Mouse (Mus musculus) heart, postnatal 36 days (tissue): ENCODE measurements around the gene Usp34. TPM values are rescaled to one million over a fixed set of nuclear protein-coding genes. Genes with fewer than 3 reads are reported as not detected.
"Not testable (repeated sequence)": the region's sequence is repeated elsewhere in the genome, so short reads cannot be mapped to it uniquely, and the experiment has no call there.

Source experiments
- DNase-seq, 2 experiments: peaks; one replicate each; pipeline ENCODE4 v3.0.0; 2021 to 2022
- intact Hi-C: fragments of 180-260 bp; cut with DNase I; formaldehyde crosslinking; loops from one replicate; pipeline ENCODE4 v1.15.1; 2025
- total RNA-seq, 2 experiments: library from RNA; stranded (reverse); gene quantifications; 2 replicates each; pipeline ENCODE4 v1.2.3; 2021

The Usp34 gene
- total RNA-seq, 2 experiments from 2014 or later = 37.1 to 40.4 TPM

DNA sequence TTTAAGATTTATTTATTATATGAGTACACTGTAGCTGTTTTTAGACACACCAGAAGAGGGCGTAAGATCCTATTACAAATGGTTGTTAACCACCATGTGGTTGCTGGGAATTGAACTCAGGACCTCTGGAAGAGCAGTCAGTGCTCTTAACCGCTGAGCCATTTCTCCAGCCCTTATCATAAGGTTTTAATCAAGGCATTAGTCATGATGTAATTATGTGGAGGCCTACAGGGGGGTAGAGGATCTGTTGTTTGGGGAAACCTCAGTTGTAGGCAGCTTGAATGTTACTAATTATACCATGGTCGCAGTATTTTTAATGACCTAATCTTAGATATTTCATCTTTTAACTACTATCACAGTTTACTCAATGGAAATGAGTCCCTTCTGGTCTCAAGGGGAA lies 25.4 kb downstream of the Usp34 start:
- DNase-seq = no peak
- intact Hi-C loops = no loop called here

DNA sequence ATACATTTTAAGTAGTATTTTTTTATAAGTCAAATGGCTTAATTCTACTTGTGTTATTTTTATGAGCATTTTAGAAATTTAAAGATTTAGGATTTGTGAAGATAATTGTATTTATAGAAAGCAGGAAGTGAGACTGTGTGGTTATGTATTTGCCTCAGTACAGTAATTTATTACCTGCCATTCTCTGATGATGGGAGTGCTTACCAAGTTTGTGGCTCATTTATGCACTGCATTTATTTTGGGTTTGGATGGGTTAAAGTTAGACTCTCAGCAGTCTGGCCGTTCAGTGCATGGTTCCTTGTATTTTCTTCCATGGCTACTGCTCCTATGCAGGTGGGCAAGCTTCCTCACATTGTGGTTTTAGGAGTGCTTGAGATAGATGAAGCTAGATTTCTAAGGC lies 28.5 kb downstream of the Usp34 start:
- intact Hi-C loops = no loop called here
- no peak for DNase-seq

DNA sequence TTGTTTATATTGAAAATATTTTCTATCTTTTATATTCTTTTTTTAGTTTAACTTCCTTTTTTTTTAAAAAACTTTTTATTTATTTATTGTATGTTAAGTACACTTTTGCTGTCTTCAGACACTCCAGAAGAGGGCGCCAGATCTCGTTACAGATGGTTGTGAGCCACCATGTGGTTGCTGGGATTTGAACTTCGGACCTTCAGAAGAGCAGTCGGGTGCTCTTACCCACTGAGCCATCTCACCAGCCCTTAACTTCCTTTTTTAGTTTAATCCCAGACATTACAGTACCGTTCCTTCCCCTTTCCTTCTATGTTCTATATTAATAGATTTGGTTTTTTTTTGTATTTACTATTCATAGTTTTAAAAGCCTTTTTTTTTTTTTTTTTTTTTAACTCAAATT lies 50.5 kb downstream of the Usp34 start:
- DNase-seq, intact Hi-C loops: not testable (repeated sequence)

DNA sequence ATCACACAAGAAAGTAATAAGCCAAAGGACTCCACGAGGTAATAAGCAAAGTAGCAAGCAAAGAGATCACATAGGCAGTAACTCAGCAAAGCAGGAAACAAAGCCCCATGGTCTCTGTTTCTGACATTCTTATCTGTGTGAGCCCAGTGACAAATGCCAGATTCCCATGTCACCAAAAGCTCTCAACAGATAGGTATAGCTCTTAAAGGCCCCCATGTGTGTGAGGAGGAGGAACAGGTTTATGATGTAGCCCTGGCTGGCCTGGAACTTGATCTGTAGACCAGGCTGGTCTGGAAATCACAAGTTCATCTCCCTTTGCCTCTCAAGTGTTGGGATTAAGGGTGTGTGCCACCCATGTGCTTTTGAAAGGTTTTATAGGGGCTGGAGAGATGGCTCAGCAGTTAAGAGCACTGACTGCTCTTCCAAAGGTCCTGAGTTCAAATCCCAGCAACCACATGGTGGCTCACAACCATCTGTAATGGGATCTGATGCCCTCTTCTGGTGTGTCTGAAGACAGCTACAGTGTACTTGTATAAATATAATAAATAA lies 53.1 kb downstream of the Usp34 start:
- intact Hi-C loops, DNase-seq: not testable (repeated sequence)

DNA sequence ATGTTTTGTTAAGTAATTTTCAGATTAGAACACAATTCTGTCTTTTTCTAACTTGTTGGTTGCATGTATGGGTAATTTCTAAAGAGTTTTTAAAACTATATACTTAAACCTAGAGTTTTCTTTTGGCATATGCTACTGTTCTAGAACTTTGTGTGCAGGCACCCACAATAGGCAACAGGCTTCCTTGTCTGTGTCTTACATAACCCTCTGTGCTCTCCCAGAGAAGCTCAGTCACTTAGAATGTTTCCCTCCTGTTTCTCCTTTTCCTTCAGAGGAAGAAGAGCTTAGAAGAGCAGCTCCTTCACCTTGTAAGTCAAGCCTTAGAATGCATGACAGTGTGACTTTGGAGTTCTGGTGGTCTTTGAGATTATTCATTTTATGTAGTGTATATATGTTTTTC lies 55.6 kb downstream of the Usp34 start:
- DNase-seq = no peak
- intact Hi-C loops = no loop called here

DNA sequence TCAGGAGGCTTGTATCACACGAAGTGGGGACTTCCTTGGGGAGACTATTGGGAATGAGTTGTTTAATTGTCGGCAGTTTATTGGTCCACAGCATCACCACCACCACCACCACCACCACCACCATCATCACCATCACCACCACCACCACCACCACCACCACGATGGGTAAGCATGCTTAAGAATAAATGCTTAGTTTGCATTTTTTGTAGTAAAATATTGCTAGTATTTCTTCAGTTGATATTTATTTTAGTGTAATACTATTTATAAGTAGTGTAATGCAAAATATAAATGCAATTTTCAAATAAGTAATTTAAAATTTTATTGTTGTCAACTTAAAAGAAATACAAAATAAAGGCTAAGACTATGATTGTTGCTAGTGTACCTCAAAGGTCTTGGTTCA lies 57.7 kb downstream of the Usp34 start:
- intact Hi-C loops = no loop called here
- DNase-seq = no peak

DNA sequence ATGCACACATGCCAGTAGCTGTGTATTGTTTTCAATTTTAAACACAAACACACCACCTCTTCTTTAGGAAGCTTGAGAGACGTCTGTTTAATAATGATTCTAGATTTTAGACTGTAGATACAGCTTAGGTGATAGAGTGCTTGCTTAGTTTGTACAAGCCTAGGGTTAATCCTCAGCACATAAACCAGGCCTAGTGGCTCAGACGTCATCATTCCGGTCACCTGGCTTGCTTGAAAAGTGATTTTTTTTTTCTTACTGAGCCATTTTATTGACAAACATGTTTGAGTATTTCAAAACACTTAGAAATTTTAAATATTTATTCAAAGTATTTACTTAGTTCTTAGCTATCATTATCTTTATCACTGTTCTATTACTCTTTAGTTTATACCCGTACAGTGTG lies 65.3 kb downstream of the Usp34 start:
- no peak for DNase-seq
- intact Hi-C loops = no loop called here

DNA sequence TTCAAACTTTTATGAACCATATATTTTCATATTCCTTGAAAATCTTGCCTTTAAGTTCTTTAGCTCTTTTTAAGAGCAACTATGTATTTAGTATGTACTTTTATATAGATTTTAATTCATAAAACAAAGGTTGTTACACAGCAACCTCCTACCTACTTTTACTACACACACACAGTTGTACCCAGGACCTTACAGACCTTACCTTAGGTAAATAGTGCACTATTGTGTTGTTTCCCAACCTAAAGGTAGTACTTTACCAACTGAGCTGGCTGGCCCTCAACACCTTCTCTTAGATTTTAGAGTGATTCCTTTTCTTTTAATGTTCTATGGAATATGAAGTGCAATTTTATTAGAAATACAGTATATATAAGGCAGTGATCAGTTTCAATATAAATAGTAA lies 65.8 kb downstream of the Usp34 start:
- intact Hi-C loops = no loop called here

DNA sequence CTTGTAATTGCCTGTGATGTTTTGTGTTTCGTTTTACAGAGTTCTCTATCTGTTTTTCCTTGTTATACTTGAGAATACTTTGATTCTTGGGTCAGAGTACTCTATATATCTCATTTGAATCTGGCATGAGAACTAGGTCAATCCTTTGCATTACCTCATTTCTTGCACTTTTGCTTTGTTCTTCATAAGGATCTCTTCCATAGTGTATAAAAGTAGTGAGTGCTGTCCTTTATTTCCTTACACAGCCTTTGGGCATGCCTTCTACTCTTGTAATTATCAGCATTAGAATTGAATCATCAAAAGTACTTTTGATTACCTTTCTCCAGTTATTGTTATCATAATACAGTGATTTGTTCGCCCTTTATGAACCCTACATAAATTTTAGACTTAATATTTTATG lies 73.4 kb downstream of the Usp34 start:
- intact Hi-C loops = no loop called here
- no peak for DNase-seq

More for the DNA sequence above, 65.8 kb downstream of the Usp34 start:
- DNase-seq = no peak

DNA sequence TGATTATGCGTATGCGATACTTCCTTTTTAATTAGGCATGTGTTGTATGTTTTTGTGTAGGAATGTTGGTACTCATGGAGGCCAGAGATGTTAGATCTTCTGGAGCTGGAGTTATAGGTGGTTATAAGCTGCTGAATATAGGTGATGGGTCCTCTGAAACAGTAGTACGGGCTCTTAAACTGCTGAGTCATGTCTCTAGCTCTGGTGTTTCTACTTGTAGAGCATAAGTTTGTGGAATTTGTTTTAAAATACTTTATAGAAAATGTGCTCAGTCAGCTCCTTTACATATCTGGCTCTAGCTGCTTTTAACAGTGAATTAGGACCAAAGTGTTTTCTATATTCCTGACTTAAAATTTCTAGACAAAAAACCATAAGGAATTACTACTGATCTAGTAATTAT lies 73.9 kb downstream of the Usp34 start:
- DNase-seq = no peak
- intact Hi-C loops = no loop called here

DNA sequence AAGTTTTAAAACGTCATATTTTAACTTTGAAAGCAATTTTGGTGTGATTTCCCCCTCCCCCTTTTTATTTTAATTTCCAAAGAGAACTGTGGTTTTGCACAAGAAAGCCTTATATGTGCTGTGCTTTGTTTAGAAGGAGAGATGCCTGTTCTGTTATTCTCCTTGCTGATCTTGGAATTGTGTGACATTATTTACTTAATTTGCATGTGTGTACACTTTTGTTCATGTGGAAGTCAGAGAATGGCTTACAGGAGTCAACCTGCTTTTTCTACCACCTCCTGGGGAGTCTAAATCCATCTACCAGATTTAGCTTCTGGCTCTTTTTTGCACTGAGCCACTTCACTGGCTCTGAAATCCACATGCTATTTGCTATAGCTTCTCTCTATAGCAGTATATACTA lies 76.1 kb downstream of the Usp34 start:
- no peak for DNase-seq
- intact Hi-C loops = no loop called here

DNA sequence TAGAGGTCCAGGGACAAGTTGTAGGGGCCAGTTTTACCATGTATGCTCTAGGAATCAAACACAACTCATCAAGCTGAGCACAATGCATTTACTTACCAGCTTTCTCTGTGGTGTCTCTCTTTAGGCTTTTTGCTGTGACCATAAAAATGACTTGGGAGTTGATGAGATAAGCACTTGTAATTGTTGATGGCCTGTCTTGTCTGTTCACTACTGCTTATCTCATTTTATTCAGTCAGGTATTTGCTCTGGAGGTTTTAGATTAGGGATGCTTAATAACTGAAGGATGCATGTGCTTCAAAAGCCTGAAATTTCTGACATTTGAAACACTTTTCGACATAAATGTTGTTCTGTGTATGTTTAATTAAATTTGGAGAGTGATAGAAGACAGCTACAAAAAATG lies 83.0 kb downstream of the Usp34 start:
- no peak for DNase-seq
- intact Hi-C loops = no loop called here

DNA sequence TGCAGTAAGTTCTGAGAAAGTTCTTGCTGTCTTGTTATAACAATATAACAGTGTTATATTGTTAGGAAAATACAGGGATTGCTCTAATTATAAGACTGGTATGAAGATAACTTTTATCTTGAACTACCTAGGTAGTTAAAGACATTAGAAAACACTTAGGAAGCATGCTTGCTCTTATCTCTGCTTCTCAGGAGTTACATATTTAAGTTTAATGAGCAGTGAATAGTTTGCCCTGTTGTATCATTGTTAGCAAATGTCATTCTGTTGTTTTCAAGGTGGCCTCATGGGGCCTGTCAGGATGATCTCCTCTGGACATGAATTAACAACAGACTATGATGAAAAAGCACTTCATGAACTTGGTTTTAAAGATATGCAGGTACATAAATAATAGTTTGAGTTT lies 85.9 kb downstream of the Usp34 start:
- intact Hi-C loops = no loop called here
- DNase-seq = no peak

DNA sequence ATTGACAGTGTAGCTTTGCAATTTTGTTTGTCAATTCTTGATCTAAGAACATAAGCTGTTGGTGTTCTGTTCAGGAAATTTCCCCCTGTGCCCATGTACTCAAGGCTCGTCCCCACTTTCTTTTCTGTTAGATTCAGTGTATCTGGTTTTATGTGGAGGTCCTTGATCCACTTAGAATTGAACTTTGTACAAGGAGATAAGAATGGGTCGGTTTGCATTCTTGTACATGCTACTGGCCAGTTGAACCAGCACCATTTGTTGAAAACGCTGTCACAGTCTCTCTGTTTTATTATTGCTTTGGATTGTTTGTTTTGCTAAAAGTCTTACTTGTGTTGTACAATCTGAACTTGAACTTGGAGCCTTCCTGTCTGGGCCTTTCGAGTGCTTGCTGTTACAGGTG lies 89.9 kb downstream of the Usp34 start:
- intact Hi-C loops = no loop called here

DNA sequence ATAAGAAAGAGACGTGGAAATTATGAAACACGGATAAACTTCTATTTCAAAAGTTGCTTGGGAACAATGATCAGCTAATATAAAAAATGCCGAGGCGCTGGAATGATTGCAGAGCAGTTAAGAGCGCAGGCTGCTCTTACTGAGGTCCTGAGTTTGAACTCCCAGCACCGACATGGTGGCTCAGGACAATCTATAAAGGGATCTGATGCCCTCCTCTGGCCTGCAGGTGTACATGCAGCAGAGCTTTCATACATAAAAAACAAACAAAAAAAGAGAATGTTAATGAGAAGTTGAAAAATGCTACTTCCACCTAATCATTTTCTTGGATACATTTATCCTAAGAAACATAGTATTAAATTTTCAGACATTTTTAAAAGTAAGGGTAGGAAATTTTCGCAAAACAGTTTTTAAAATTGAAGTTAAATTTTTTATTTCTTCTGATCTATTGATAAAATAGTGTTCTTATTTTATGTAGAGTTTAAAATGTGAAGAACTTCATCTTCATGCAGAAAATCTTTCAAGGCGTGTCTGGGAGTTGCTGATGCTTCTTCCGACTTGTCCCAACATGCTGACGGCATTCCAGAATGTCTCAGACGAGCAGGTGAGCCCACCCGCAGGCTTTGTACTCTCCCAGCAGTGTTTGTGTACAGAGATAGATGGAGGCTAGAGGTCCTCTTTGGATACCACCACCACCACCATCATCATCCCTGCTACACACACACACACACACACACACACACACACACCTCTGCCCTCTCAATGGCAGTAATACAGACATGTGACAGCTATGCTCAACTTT lies 94.5 kb downstream of the Usp34 start:
- intact Hi-C loops = no loop called here
- DNase-seq = no peak

More for the DNA sequence above, 89.9 kb downstream of the Usp34 start:
- no peak for DNase-seq

DNA sequence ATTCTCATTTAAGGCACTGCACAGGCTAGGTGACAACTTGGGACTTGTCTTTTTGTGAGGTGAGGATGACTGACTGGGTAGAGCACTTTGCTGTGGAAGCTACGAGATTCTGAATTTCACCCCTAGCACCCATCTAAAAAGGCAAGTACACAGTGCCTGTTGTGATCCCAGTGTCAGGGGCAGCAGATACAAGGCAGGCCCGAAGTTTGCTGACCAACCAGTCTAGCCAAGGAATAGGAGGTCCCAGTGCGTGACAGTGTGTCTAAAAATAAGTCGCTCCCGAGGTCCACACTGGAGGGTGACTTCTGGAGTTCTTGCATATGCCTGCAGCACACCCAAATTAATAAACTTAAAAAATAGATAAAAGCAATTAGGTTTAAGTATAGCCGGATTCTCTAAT lies 121.6 kb downstream of the Usp34 start:
- intact Hi-C loops = no loop called here
- DNase-seq = peak in 1 of 2 experiments; percentile 13

DNA sequence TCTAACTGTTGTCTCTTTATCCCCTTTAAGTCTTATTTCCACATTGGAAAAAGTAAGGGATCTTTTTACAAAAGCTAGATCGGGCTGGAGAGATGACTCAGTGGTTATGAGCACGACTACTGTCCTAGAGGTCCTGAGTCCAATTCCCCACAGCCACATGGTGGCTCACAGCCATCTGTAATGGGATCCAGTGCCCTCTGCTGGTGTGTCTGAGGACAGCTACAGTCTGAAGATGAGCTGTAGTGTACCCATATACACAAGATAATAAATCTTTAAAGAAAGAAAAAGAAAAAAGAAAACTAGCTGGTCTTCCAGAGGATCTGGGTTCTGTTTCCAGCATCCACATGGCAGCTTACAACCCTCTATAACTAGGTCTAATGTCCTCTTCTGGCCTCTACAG lies 123.3 kb downstream of the Usp34 start:
- no peak for DNase-seq
- intact Hi-C loops = no loop called here

DNA sequence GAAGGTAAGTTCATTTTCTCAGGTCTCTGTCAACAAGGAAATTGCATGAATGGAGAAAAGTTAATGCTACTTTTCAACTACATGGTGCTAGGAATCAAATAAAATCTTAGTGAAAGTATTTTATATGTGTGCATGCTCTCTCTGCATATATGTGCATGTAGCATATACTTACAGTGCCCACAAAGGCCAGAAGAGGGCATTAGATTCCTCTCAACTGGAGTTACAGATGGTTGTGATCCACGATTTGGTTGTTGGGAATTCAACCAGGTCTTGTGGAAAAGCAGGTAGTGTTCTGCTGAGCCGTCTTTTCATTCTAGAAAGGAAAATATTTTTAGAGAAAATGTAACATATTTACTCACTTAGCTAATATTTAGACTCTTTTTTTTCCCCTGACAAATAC lies 129.4 kb downstream of the Usp34 start:
- DNase-seq = no peak
- intact Hi-C loops = no loop called here

DNA sequence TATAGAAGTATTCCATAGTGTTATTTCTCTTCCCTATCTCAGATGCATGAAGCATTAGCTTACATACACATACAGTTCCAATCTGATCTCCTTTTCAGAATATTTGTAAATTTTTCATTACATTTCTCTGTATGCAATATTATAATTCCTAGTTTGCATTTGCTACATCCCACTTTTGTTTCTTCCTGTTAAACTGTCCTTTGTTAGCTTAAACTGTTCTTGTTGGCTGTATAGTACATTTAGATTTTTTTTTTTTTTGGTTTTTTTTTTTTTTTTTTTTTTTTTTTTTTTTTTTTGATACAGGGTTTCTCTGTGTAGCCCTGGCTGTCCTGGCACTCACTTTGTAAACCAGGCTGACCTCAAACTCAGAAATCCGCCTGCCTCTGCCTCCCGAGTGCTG lies 159.2 kb downstream of the Usp34 start:
- DNase-seq, intact Hi-C loops: not testable (repeated sequence)

DNA sequence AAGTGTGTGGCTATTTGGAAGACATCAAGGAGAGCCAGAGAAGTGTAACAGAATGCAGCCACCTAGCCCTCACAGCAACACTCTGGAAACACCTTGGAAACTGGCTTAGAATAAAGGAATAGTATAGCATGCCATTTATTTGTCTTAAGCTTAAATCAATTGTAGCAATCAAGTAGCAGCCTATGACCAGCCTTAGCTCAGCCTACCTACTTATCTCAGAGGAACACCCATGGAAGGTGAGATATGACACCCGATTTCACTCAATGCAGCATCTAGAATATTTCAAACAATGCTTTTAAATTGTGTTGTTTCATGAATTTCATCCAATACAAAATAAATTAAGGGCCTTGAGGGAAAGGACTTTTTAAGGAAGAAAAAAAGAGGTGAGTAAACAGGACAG lies 183.3 kb downstream of the Usp34 start:
- no peak for DNase-seq
- intact Hi-C loops = loop anchor here (10.0 kb wide), 2 partner anchors 405 to 495 kb away; partner anchors contain the start of genes Cct4 and Papolg

DNA sequence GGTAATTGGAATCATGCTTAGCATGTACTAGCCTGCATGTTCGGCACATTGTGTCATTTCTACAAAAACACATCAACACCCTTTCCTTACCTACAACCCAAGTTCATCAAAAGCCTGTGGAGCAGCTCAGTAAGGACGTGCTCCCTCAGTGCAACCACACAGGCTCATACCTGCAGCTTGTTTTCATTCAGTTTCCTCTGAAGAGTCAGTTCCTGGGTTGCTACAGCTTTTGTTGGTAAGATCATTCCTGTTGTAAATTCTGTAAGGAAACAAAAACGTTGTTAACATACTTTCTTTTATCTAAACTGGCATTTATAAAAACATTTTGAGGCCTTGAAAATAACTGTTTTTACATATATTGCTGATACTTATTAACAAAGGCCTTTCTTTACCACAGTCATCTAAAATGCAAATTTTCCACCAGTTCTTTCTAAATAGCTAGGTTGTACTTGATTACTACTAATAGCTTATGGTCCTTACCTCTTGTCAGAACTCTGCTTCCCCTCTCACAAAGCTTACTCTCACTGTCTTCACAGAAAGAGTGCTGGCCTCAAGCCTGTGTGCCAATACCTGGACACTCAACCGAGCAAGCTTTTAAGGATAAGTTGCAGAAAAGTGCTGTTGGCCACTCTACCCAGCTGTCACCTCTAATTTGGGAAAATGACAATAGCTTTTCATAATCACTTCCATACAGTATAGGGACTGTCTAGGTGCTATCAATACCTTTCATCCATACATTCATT lies 185.5 kb downstream of the Usp34 start:
- intact Hi-C loops = loop anchor here (10.0 kb wide), 2 partner anchors 403 to 497 kb away; partner anchors contain the start of genes Cct4 and Papolg
- DNase-seq = no peak

DNA sequence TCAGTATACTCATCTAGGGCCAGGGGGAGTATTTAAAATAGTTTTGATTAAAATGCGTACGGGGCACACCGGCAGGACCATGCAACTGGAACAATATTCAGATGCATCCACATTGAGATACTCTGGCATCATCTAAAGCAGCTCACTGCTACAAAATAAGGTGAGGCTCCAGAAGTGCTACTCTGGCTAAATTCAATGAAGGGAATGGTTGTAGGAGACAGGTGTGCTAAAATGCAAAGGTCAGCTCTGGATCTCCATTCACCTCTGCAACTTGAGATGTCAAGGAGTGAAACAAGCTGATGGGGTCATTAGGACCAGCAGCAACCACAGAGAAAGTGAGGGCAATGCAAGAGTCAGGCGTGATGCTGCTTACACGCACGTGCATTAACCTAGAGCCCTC lies 188.5 kb downstream of the Usp34 start:
- DNase-seq = no peak
- intact Hi-C loops = loop anchor here (5.0 to 10.0 kb wide), 5 partner anchors 72 to 500 kb away; partner anchors contain the start of genes Cct4, Papolg, Rel and Usp34
